Mouse (Mus musculus) megakaryocyte, embryonic 14.5 days (primary cell): Measurements from ENCODE around the gene Gm49393.

Experiments used
- FLI1 ChIP-seq: IDR thresholded peaks from 2 replicates; pipeline ENCODE4 v1.6.1; 2012; ENCODE audit warnings: low read length, inconsistent platforms, mixed read lengths
- GATA1 ChIP-seq: IDR thresholded peaks from 3 replicates; pipeline ENCODE4 v1.6.1; 2012; ENCODE audit warnings: mixed read lengths, low read length, inconsistent platforms, borderline replicate concordance

- no peak for TF ChIP-seq GATA1
- TF ChIP-seq FLI1, result no peak
These were observed 114.8 kb downstream of the Gm49393 start for GRCm38 (mm10) chr13:60820486-60821175.
